ENCODE assay signal across 34 mouse cellular contexts in genomic region chr12:76268686-76269085, GRCm38 (mm10). TPM values are rescaled to one million over a fixed set of nuclear protein-coding genes. Genes with fewer than 3 reads are reported as not detected.
DNase-seq lines count a peak whose midpoint lies in the region; ATAC-seq and TF ChIP-seq lines count a peak whose summit lies in the region.
"Had no signal": no experiment of that assay in that cellular context is flagged by ENCODE, and none has a peak within 500 bp of the region (broad histone marks: within the 10 kb centered on the region; RNA-seq: fewer than 3 reads in every experiment).

No protein-coding gene starts in this region.

- TF ChIP-seq CTCF in intestine, postnatal 0 days (IDR thresholded peaks at IDR 0.05; ENCODE audit: low read depth) = no peak

- H3K4me1 ChIP-seq in liver, embryonic 15.5 days (replicated peaks) = peaks cover 46% of the 10 kb centered on the region
- peaks cover 39% of the 10 kb centered on the region for H3K4me1 ChIP-seq in liver, embryonic 12.5 days
- peaks cover 19% of the 10 kb centered on the region for H3K4me1 ChIP-seq in liver, embryonic 16.5 days (ENCODE audit: control insufficient read depth, low read depth, low read length)
- no peaks in the 10 kb centered on the region for H3K4me1 ChIP-seq in intestine, postnatal 0 days (replicated peaks; ENCODE audit: control insufficient read depth, insufficient read depth, low read length)
- H3K4me1 ChIP-seq: intestine, embryonic 15.5 days; neural tube, embryonic 12.5 days had no signal

- H3K27me3 ChIP-seq in liver, embryonic 15.5 days = no peaks in the 10 kb centered on the region
- no peaks in the 10 kb centered on the region for H3K27me3 ChIP-seq in liver, embryonic 12.5 days (replicated peaks)
- no peaks in the 10 kb centered on the region for H3K27me3 ChIP-seq in liver, embryonic 16.5 days (ENCODE audit: control insufficient read depth, insufficient read depth, low read depth, low read length)
- H3K27me3 ChIP-seq in intestine, postnatal 0 days (replicated peaks; ENCODE audit: control insufficient read depth, insufficient read depth, low read length) = no peaks in the 10 kb centered on the region
- H3K27me3 ChIP-seq: intestine, embryonic 15.5 days; neural tube, embryonic 12.5 days had no signal

- H3K9me3 ChIP-seq in liver, embryonic 15.5 days (replicated peaks) = no peaks in the 10 kb centered on the region
- no peaks in the 10 kb centered on the region for H3K9me3 ChIP-seq in liver, embryonic 12.5 days (replicated peaks)
- no peaks in the 10 kb centered on the region for H3K9me3 ChIP-seq in liver, embryonic 16.5 days (replicated peaks; ENCODE audit: control insufficient read depth, low read length)
- H3K9me3 ChIP-seq in intestine, postnatal 0 days (ENCODE audit: control insufficient read depth) = no peaks in the 10 kb centered on the region
- H3K9me3 ChIP-seq: intestine, embryonic 15.5 days; neural tube, embryonic 12.5 days had no signal

- no peak for ATAC-seq in liver, embryonic 15.5 days (ENCODE audit: insufficient read depth)
- no peak for ATAC-seq in liver, embryonic 12.5 days
- no peak for ATAC-seq in liver, embryonic 16.5 days (ENCODE audit: low read depth)
- no peak for ATAC-seq in intestine, postnatal 0 days
- ATAC-seq: forebrain, embryonic 16.5 days; hindbrain, embryonic 16.5 days; intestine, embryonic 15.5 days; midbrain, embryonic 16.5 days had no signal

- no peak overlapping the region for H3K4me2 ChIP-seq in liver, embryonic 15.5 days
- H3K4me2 ChIP-seq in liver, embryonic 12.5 days = no peak overlapping the region
- H3K4me2 ChIP-seq in liver, embryonic 16.5 days (ENCODE audit: low read depth, low read length) = no peak overlapping the region
- H3K4me2 ChIP-seq in intestine, postnatal 0 days (replicated peaks; ENCODE audit: low read depth) = no peak overlapping the region
- H3K4me2 ChIP-seq: intestine, embryonic 15.5 days; lung, embryonic 14.5 days; neural tube, embryonic 12.5 days had no signal

- no peak overlapping the region for H3K4me3 ChIP-seq in liver, embryonic 15.5 days (replicated peaks)
- H3K4me3 ChIP-seq in liver, embryonic 12.5 days = no peak overlapping the region
- no peak overlapping the region for H3K4me3 ChIP-seq in liver, embryonic 16.5 days (ENCODE audit: low read depth, low read length)
- no peak overlapping the region for H3K4me3 ChIP-seq in intestine, postnatal 0 days (ENCODE audit: low read depth, low read length)
- H3K4me3 ChIP-seq: erythroblast, embryonic 14.5 days; intestine, embryonic 15.5 days; neural tube, embryonic 12.5 days had no signal

- 74% methylated on average over 10 of the region's 10 CpGs for WGBS in liver, embryonic 15.5 days (ENCODE audit: insufficient replicate concordance)
- 80% methylated on average over 10 of the region's 10 CpGs for WGBS in liver, embryonic 12.5 days (ENCODE audit: insufficient replicate concordance)
- 72% methylated on average over 10 of the region's 10 CpGs for WGBS in liver, embryonic 16.5 days (ENCODE audit: insufficient replicate concordance)
- 86% methylated on average over 10 of the region's 10 CpGs for WGBS in intestine, postnatal 0 days

- H3K9ac ChIP-seq in liver, embryonic 15.5 days = no peak overlapping the region
- no peak overlapping the region for H3K9ac ChIP-seq in liver, embryonic 12.5 days
- H3K9ac ChIP-seq in liver, embryonic 16.5 days (ENCODE audit: low read depth, low read length) = no peak overlapping the region
- no peak overlapping the region for H3K9ac ChIP-seq in intestine, postnatal 0 days (ENCODE audit: low read depth, low read length)
- H3K9ac ChIP-seq: intestine, embryonic 15.5 days; lung, embryonic 14.5 days; neural tube, embryonic 12.5 days had no signal

- peak overlapping the region; percentile 31; the same call in 1 of the 2 replicates for H3K27ac ChIP-seq in liver, embryonic 15.5 days (replicated peaks)
- no peak overlapping the region for H3K27ac ChIP-seq in liver, embryonic 12.5 days
- peak overlapping the region; percentile 41 for H3K27ac ChIP-seq in liver, embryonic 16.5 days (ENCODE audit: low read length)
- H3K27ac ChIP-seq in intestine, postnatal 0 days (ENCODE audit: low read depth, low read length) = no peak overlapping the region
- H3K27ac ChIP-seq: intestine, embryonic 15.5 days; kidney, postnatal 0 days; neural tube, embryonic 12.5 days had no signal

- peak; percentile 54 to 65 for DNase-seq in cerebellum, adult 18-20 months
- DNase-seq in cerebellum, adult 9-11 months = peak; percentile 75
- no peak for DNase-seq in adrenal gland, postnatal 4 days (ENCODE audit: low spot score in 2 of 2)
- DNase-seq in thymus, postnatal 4 days = no peak
- DNase-seq: B cell, adult 2 months; gastrocnemius, postnatal 10 days; kidney, adult 8-10 months; kidney, postnatal 4 days; left cerebral cortex, postnatal 4 days; lung, embryonic 14.5 days; lung, postnatal 14 days; right cerebral cortex, adult 18-20 months; right cerebral cortex, postnatal 4 days; thymus, adult 2 months had no signal

- H3K36me3 ChIP-seq in liver, embryonic 15.5 days (replicated peaks) = peaks cover 27% of the 10 kb centered on the region
- H3K36me3 ChIP-seq in liver, embryonic 12.5 days = peaks cover 75% of the 10 kb centered on the region
- H3K36me3 ChIP-seq in liver, embryonic 16.5 days (ENCODE audit: control insufficient read depth, insufficient read depth) = 0 out of 2 replicates have a peak, but pooled peaks cover 3% of the 10 kb centered on the region
- H3K36me3 ChIP-seq in intestine, postnatal 0 days (ENCODE audit: control insufficient read depth, insufficient read depth) = peaks cover 3% of the 10 kb centered on the region; the same call in 1 of the 2 replicates

RNA-seq across cellular contexts. Expression of gene Mthfd1, which starts 13.6 kb away (rescaled TPM):
- polyA plus RNA-seq in liver, embryonic 15.5 days (2015; fragmentation: Nextera tagmentation; extraction: Ambion mirVana) = 94.7 and 101 TPM in 2 replicates
- polyA plus RNA-seq in liver, embryonic 12.5 days (2016; fragmentation: Nextera tagmentation; extraction: Ambion mirVana) = 135 and 142 TPM in 2 replicates
- polyA plus RNA-seq in liver, embryonic 16.5 days (2015; fragmentation: Nextera tagmentation; extraction: Ambion mirVana) = 100 and 102 TPM in 2 replicates
- 18.4 and 18.5 TPM in 2 replicates for polyA plus RNA-seq in intestine, postnatal 0 days (2015; fragmentation: Nextera tagmentation; extraction: Ambion mirVana)
- 10 to 100 TPM; 48.3 to 56.2 TPM for total RNA-seq in adrenal gland, postnatal 4 days (2021)

RNA-seq across cellular contexts. Expression of gene Tex21, which starts 22.1 kb away (rescaled TPM):
- 0.12 TPM in 1 of 2 replicates, not detected in the other for polyA plus RNA-seq in liver, embryonic 15.5 days (2015; fragmentation: Nextera tagmentation; extraction: Ambion mirVana)
- 0.25 TPM in 1 of 2 replicates, not detected in the other for polyA plus RNA-seq in liver, embryonic 12.5 days (2016; fragmentation: Nextera tagmentation; extraction: Ambion mirVana)
- 0.11 TPM in 1 of 2 replicates, not detected in the other for polyA plus RNA-seq in liver, embryonic 16.5 days (2015; fragmentation: Nextera tagmentation; extraction: Ambion mirVana)
- not detected in 2 replicates for polyA plus RNA-seq in intestine, postnatal 0 days (2015; fragmentation: Nextera tagmentation; extraction: Ambion mirVana)
- total RNA-seq in adrenal gland, postnatal 4 days (2021) = not detected
- total RNA-seq: adrenal gland, adult 18-20 months; gastrocnemius, postnatal 10 days; heart, adult 8-10 months; heart, postnatal 25 days; layer of hippocampus, adult 8-10 months; layer of hippocampus, postnatal 25 days; left cerebral cortex, postnatal 4 days had no signal
- polyA plus RNA-seq: cortical plate, adult 2 months; erythroblast, embryonic 14.5 days; forebrain, embryonic 11.5 days; forebrain, embryonic 16.5 days; hindbrain, embryonic 11.5 days; hindbrain, embryonic 16.5 days; intestine, embryonic 15.5 days; lung, embryonic 14.5 days; midbrain, embryonic 16.5 days; neural tube, embryonic 12.5 days; spleen, adult 2 months; thymus, adult 2 months had no signal

RNA-seq across cellular contexts. Expression of gene Akap5, which starts 56.0 kb away (rescaled TPM):
- 0.17 and 0.25 TPM in 2 replicates for polyA plus RNA-seq in liver, embryonic 15.5 days (2015; fragmentation: Nextera tagmentation; extraction: Ambion mirVana)
- 0.98 and 1.0 TPM in 2 replicates for polyA plus RNA-seq in liver, embryonic 12.5 days (2016; fragmentation: Nextera tagmentation; extraction: Ambion mirVana)
- 0.16 and 0.21 TPM in 2 replicates for polyA plus RNA-seq in liver, embryonic 16.5 days (2015; fragmentation: Nextera tagmentation; extraction: Ambion mirVana)
- polyA plus RNA-seq in intestine, postnatal 0 days (2015; fragmentation: Nextera tagmentation; extraction: Ambion mirVana) = 0.85 and 1.1 TPM in 2 replicates
- total RNA-seq in adrenal gland, postnatal 4 days (2021) = 1 to 10 TPM; 1.9 to 2.4 TPM

Comparison
In these comparisons a context has a peak if more than half of its experiments do, and no peak if none do; other contexts are left out.
1. H3K27ac ChIP-seq: peak in liver, embryonic 15.5 days (single experiment) and liver, embryonic 16.5 days (single experiment); none in liver, embryonic 12.5 days (single experiment) and intestine, postnatal 0 days (single experiment).
2. DNase-seq: peak in cerebellum, adult 18-20 months (2 of 2) and cerebellum, adult 9-11 months (single experiment); none in adrenal gland, postnatal 4 days (0 of 2) and thymus, postnatal 4 days (single experiment).